Mouse (Mus musculus): ENCODE measurements around the gene Yipf2.

The Yipf2 gene

GRCm38 (mm10) chr9:21592703-21593121 is at the start of gene Yipf2, which contains the start of gene Timm29:
TSS of gene Yipf2 (minus strand) at chr9:21592828.
TSS of gene Timm29 (plus strand) at chr9:21592722.
- peak; percentile 87 to 92 for DNase-seq (ENCODE audit: low spot score in 2 of 2)

DNA sequence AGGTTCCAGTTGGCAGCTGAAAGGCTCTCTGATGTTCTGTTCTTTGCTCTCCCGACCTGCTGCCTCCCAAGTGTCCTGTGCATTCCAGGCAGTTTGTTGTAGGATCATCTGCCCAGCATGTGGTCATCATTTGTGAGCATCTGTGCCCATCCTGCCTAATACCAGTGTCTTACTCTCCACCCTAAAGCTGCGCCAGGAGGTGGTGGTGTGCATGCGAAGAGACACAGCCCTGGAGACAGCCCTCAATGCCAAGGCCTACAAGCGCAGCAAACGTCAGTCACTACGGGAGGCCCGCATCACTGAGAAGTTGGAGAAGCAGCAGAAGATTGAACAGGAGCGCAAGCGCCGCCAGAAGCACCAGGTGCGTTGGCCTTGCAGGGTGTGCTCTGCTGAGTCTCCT is 46.4 kb upstream of the Yipf2 start:
- no peak for DNase-seq (ENCODE audit: low spot score in 2 of 2)

DNA sequence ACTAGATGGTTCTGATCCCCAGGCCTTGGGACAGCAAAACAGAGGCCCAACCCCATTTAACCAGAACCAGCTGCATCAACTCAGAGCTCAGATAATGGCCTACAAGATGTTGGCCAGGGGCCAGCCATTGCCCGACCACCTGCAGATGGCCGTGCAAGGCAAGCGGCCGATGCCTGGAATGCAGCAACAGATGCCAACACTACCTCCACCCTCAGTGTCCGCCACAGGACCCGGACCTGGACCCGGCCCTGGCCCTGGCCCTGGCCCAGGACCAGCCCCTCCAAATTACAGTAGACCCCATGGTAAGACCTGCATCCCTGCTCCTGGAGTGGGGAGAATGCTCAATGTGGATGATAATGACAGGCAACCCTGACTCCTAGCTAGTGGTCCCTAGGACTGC is 43.0 kb upstream of the Yipf2 start:
- no peak for DNase-seq (ENCODE audit: low spot score in 2 of 2)

- DNase-seq (ENCODE audit: low spot score in 2 of 2) = no peak
These were observed 40.5 kb upstream of the Yipf2 start for GRCm38 (mm10) chr9:21633106-21633505.

GRCm38 (mm10) chr9:21630673-21631072 is 38.0 kb upstream of the Yipf2 start:
- DNase-seq (ENCODE audit: low spot score in 2 of 2) = no peak

DNA sequence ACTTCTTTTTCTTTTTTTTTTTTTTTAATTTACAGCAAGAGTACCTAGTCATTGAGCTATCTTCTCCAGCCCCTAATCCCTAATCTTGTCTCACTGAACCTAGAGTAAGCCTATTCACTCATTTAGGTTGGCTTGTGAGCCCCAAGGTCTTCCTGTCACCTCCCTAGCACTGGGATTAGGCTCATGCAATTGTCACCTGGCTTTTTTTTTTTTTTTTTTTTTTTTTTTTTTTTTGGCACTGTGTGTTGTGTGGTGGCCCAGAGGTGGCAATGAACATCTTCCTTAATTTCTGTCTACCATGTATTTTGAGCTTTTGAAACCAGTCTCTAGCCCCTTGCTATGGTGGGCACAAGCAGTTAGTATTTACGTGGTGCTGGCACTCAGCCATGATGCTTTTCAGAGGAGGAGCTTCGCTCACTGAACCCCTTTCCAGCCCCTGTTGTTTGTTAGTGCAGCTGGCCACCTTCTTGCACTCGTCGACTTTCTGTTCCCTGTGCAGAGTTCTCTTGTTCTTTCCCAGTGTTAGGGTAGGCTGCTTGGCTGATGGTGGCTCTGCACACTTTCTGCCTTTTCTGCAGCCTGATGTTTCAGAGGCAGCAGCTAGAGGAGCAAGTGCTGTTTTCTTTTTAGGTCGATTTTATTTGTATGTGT is 34.6 kb upstream of the Yipf2 start:
- DNase-seq (ENCODE audit: low spot score in 2 of 2) = no peak

- no peak for DNase-seq (ENCODE audit: low spot score in 2 of 2)
These were observed 33.9 kb upstream of the Yipf2 start for GRCm38 (mm10) chr9:21626571-21626970.

DNA sequence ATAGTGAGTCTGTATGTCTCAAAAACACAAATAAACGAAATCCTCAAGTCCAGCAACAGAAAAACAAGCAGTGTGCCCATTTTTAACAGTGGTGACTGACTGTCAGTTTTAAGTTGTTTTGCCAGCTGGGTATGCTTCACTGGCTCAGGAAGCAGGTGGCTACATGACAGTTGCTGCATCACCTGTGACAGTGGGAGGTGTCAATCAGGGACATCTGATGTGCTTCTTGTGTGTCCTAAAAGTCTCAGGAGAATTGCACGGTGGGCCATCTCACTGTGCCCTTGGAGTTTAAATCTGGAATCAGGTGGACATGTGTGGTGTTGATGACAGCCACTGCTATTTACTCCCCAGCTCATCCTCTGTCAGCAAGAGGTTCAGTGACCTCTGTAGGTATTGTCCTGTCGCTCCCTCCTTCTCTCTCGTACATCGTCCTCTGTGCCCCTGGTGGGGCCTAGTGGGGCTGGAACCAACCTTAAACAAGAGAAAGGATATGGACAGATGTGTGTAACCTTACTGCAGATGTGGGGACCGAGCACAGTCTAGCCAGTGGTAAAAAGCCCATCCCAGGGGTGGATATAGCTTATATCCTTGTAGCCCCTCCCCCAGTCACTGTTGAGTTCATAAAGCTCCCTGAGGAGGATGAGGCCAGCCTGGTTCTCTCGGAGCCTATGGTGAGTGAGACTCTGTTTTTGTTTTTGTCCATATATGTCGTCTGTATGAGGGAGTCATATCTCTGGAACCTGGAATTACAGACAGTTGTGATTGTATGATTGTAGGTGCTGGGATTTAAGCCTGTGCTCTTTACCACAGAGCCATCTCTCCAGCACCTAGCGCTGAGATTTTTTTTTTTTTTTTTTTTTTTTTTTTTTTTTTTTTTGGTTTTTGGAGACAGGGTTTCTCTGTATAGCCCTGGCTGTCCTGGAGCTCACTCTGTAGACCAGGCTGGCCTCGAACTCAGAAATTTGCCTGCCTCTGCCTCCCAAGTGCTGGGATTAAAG is 33.0 kb upstream of the Yipf2 start:
- DNase-seq (ENCODE audit: low spot score in 2 of 2) = no peak

GRCm38 (mm10) chr9:21622676-21623075 is 30.0 kb upstream of the Yipf2 start:
- DNase-seq (ENCODE audit: low spot score in 2 of 2) = no peak

GRCm38 (mm10) chr9:21620229-21620628 is 27.6 kb upstream of the Yipf2 start:
- no peak for DNase-seq (ENCODE audit: low spot score in 2 of 2)

- no peak for DNase-seq (ENCODE audit: low spot score in 2 of 2)
These were observed 24.4 kb upstream of the Yipf2 start for GRCm38 (mm10) chr9:21617066-21617465.

DNA sequence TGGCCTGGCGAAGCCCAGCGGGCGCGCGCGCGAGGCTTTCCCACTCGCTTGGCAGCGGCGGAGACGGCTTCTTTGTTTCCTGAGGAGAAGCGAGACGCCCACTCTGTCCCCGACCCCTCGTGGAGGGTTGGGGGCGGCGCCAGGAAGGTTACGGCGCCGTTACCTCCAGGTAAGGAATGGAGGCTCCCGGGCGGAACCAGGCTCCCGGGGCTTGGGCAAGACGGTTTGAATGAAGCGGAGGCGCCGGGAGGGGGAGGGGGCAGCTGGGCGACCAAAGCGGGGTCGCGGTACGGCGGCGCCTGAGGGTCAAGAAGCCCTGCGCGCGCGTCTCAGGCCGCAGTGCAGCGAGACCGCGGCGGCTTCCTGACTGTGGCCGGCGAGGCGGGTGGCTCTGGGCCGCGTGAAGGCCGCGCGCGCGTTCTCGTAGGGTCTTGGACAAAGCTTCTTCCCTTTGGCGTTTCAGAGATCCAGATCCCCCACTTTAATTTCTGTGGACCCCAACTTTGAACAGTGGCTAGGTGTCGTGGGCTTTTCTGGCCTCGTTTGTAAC is 23.7 kb upstream of the Yipf2 start:
- DNase-seq (ENCODE audit: low spot score in 2 of 2) = peak; percentile 75 to 84

DNA sequence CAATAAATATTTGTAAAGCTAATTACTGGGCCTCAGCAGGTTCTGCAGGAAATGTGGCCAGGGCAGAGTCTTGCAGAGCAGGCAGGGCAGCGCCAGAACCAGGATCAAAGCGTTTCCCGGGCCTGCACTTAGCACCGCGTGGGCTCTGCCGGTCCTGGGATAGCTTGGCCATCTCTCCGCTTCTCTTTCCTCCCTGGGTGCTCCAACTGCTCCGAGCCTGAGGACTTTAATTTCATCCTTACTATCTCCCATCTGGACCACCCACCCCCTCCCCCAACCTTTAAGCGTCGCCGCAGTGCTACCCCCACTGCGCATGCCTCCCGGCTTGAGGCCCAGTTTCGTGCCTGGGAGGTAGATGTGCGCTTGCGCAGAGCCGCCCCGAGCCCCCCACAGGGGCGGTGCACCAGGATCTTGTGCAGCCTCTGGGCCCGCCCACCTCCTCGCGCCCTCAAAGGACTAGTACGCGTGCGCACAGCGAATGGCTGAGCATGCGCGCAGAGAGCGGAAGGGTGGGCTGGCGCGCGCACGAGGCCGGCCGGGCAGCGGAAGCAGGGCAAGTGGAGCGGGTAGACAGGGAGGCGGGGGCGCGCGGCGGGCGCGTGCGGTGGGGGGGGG is 23.1 kb upstream of the Yipf2 start, which contains the start of gene Smarca4:
TSS of gene Smarca4 (plus strand) at position 553 of the 615 bp plus-strand sequence.
- DNase-seq (ENCODE audit: low spot score in 2 of 2) = peak; percentile 97 to 99

DNA sequence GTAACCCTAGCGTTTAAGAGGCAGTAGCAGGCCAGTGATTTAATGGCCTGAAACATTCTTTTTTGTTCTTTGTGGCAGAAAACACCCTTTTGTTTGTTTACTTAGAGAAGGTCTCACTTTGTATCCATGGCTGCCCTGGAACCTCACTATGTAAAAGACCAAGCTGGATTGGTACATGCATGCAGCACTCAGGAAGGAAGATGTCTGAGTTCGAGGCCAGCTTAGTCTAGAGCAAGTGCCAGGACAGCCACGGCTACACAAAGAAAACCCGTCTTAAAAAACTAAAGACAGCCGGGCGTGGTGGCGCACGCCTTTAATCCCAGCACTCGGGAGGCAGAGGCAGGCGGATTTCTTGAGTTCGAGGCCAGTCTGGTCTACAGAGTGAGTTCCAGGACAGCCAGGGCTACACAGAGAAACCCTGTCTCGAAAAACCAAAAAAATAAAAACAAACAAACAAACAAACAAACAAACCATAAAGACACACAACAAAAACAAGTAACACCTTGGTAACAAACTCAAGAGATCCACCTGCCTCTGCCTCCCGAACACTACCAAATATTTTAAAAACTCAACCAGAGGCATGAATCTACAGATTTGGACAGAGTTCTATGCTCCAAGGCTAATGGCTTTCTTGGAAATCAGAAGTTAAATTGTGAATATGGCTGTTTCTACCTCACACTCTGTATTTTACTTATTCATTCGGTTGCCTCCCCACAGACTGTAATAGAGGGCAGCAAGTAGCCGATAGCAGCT is 22.4 kb upstream of the Yipf2 start:
- DNase-seq (ENCODE audit: low spot score in 2 of 2) = no peak

DNA sequence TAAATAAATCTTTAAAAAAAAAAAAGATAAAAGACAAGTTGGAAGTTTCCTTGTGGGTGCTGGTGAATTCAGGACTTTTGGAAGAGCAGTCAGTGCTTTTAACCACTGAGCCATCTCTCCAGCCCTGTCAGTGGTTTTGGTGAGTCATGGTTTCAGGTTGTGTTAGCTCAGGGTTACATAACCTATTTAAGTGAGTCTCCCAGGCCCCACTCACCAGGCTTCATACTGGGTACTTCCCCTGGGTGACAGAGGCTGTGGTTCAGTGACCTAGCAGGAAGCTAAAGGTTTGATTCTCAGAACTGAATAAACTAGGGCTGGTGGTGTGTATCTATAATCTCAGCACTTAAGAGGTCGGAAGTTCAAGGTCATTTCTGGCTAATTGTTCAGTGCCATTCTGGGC is 17.2 kb upstream of the Yipf2 start:
- DNase-seq (ENCODE audit: low spot score in 2 of 2) = no peak

GRCm38 (mm10) chr9:21606648-21607047 is 14.0 kb upstream of the Yipf2 start:
- DNase-seq (ENCODE audit: low spot score in 2 of 2) = no peak

DNA sequence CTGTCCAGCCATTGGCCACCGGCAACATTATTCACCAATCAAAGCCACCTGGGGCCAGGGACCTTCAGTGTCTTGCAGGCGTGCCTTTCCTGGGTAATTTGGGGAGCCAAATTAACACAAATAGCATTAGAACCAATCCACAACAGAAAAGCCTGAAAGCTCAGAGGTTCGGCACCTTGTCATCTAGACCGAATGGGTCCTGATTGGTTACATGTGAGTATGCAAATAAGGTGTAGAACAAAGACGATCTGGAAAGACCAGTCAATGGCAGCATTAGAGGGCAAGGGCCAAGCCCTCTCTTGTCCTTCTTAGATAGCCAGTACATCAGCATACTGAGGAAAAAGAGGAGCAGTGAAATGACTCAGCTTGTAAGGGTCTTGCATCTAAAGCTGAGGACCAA is 13.2 kb upstream of the Yipf2 start:
- no peak for DNase-seq (ENCODE audit: low spot score in 2 of 2)

DNA sequence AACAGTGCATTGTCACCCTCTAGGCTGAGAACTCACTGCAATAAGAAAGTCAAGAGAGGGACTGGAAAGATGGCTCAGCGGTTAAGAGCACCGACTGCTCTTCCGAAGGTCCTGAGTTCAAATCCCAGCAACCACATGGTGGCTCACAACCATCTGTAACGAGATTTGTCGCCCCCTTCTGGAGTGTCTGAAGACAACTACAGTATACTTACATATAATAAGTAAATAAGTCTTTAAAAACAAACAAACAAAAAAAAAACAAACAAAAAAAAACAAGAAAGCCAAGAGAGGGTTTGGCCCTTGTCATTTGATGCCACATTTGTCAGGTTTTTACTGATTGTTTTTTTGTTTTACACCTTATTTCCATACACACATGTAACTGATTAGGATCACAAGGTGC is 11.5 kb upstream of the Yipf2 start:
- no peak for DNase-seq (ENCODE audit: low spot score in 2 of 2)

GRCm38 (mm10) chr9:21601722-21602399 is 9.2 kb upstream of the Yipf2 start:
- peak in 1 of 2 experiments; percentile 53 for DNase-seq (ENCODE audit: low spot score in 2 of 2)

- DNase-seq (ENCODE audit: low spot score in 2 of 2) = no peak
These were observed 8.4 kb upstream of the Yipf2 start for GRCm38 (mm10) chr9:21601073-21601472.

DNA sequence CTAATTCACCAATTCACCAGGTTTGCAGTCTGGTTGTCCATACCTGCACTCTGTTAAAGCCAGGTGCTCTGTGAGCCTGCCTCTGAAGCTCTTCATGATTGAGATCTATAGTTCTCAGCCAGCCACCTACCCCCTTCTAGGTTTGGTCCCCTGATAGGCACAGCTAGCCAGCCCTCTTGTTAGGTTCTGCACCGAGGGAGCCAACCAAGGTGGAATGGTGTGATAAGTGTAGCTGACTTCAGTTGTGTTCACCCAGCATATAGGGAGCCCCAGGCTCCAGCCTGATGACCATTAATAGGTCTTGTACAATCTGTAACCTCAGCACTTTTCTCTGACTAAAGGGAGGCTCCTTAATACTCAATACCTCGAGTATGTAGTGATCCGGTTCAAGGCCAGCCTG is 7.6 kb upstream of the Yipf2 start:
- no peak for DNase-seq (ENCODE audit: low spot score in 2 of 2)
